Mouse (Mus musculus): ENCODE data around the gene Pus3. TPM values are rescaled to one million over a fixed set of nuclear protein-coding genes. Genes with fewer than 3 reads are reported as not detected.

Gene Pus3
- polyA plus RNA-seq, 1 experiment from 2014 or later, result 19.6 TPM

DNA sequence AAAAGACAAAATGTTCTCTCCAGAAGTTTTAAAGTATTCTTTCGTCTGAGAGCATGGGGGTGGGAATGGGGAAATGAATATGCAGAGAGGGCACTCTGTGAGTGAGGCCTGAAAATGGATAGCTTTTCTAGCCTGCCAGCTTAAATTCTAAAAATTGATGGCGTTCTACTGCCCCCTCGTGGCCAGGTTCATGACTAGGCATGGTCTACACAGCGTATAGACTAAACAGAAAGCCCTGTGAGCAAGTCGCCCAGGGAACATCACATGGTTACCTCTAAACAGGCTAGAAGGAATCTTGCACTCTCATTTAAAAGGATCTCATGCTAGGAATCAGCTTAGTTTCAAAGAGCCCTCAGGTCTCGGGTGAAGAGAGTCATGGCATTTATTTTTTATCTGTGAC is 16.9 kb upstream of the Pus3 start:
- no peak overlapping the region for H3K9ac ChIP-seq (ENCODE audit: low read depth, low read length)
- peak; percentile 90 for DNase-seq (ENCODE audit: low spot score)
- 9% methylated on average over 6 of the region's 6 CpGs for WGBS

DNA sequence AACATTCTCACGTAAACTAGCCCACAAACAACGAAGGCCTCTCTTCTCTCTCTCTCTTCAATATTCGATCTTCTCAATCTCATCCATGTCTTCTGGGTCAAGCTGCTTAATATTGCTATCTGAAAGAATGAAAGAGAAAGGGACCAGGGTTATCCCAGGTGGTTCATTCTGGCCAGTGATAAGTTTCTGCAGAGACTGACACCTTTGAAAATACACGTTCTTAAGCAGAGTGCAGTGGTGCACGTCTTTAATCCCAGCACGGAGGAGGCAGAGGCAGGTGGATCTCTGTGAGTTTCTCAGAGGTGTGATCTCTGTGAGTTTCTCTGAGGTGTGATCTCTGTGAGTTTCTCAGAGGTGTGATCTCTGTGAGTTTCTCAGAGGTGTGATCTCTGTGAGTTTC is 16.5 kb upstream of the Pus3 start:
- no peak overlapping the region for H3K4me2 ChIP-seq (replicated peaks; ENCODE audit: low read depth, low read length)
- no peaks in the 10 kb centered on the region for H3K4me1 ChIP-seq (replicated peaks; ENCODE audit: control insufficient read depth, insufficient read depth, low read length)
- H3K27ac ChIP-seq (ENCODE audit: low read depth, low read length), result no peak overlapping the region
- H3K27me3 ChIP-seq (ENCODE audit: control insufficient read depth, insufficient read depth, low read length), result no peaks in the 10 kb centered on the region
- H3K9me3 ChIP-seq (ENCODE audit: control insufficient read depth, low read length), result no peaks in the 10 kb centered on the region
- no peak overlapping the region for H3K4me3 ChIP-seq (ENCODE audit: low read depth, low read length)
- ATAC-seq (ENCODE audit: low FRiP score) (no peak), DNase-seq (ENCODE audit: low spot score) (no peak)
- no peak overlapping the region for H3K9ac ChIP-seq (ENCODE audit: low read depth, low read length)
- no peaks in the 10 kb centered on the region for H3K36me3 ChIP-seq (ENCODE audit: control insufficient read depth, insufficient read depth, low read length)
- WGBS, result 75% methylated on average over 6 of the region's 6 CpGs

More for the DNA sequence above, 16.9 kb upstream of the Pus3 start:
- H3K9me3 ChIP-seq (ENCODE audit: control insufficient read depth, low read length), result no peaks in the 10 kb centered on the region
- H3K36me3 ChIP-seq (ENCODE audit: control insufficient read depth, insufficient read depth, low read length), result no peaks in the 10 kb centered on the region
- no peak overlapping the region for H3K27ac ChIP-seq (ENCODE audit: low read depth, low read length)
- no peak overlapping the region for H3K4me3 ChIP-seq (ENCODE audit: low read depth, low read length)
- no peaks in the 10 kb centered on the region for H3K4me1 ChIP-seq (replicated peaks; ENCODE audit: control insufficient read depth, insufficient read depth, low read length)
- peak; percentile 77 for ATAC-seq (ENCODE audit: low FRiP score)
- no peaks in the 10 kb centered on the region for H3K27me3 ChIP-seq (ENCODE audit: control insufficient read depth, insufficient read depth, low read length)
- H3K4me2 ChIP-seq (replicated peaks; ENCODE audit: low read depth, low read length), result no peak overlapping the region

- H3K27ac ChIP-seq (ENCODE audit: low read depth, low read length), result no peak overlapping the region
- no peak for ATAC-seq (ENCODE audit: low FRiP score)
These were observed 15.1 kb upstream of the Pus3 start for GRCm38 (mm10) chr9:35543099-35543860.

DNA sequence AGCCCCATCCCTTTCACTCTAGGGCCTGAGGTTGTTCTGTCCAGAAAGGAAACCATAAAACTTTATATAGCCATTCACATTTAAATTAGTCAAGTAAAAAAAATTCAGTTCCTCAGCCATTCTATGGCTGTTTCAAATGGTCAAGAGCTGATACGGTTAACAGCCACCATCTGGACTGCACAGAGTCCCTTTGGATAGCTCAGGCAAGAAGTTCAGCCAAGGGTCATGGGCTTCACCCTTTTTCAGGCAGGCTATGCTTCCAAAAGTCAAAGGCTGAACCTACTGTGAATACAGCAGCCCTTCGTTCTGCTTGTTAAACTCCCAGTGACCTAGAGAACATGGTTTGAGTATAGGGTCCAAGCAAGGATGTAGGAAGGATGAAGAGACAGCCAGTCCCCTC is 13.7 kb upstream of the Pus3 start:
- Histone ChIP-seq H3K36me3 (ENCODE audit: control insufficient read depth, insufficient read depth, low read length) (no peaks in the 10 kb centered on the region), H3K4me1 (replicated peaks; ENCODE audit: control insufficient read depth, insufficient read depth, low read length) (no peaks in the 10 kb centered on the region), H3K4me3 (ENCODE audit: low read depth, low read length) (no peak overlapping the region), H3K27ac (ENCODE audit: low read depth, low read length) (no peak overlapping the region), H3K9me3 (ENCODE audit: control insufficient read depth, low read length) (no peaks in the 10 kb centered on the region), H3K4me2 (replicated peaks; ENCODE audit: low read depth, low read length) (no peak overlapping the region), H3K9ac (ENCODE audit: low read depth, low read length) (no peak overlapping the region), H3K27me3 (ENCODE audit: control insufficient read depth, insufficient read depth, low read length) (no peaks in the 10 kb centered on the region)
- 82% methylated on average over 2 of the region's 2 CpGs for WGBS
- DNase-seq (ENCODE audit: low spot score) (no peak), ATAC-seq (ENCODE audit: low FRiP score) (no peak)

More at GRCm38 (mm10) chr9:35543099-35543860, 15.1 kb upstream of the Pus3 start:
- H3K4me1 ChIP-seq (replicated peaks; ENCODE audit: control insufficient read depth, insufficient read depth, low read length), result no peaks in the 10 kb centered on the region
- WGBS, result 85% methylated on average over 14 of the region's 14 CpGs
- H3K27me3 ChIP-seq (ENCODE audit: control insufficient read depth, insufficient read depth, low read length), result no peaks in the 10 kb centered on the region
- no peak overlapping the region for H3K4me3 ChIP-seq (ENCODE audit: low read depth, low read length)
- H3K9ac ChIP-seq (ENCODE audit: low read depth, low read length), result no peak overlapping the region
- H3K4me2 ChIP-seq (replicated peaks; ENCODE audit: low read depth, low read length), result no peak overlapping the region
- no peak for DNase-seq (ENCODE audit: low spot score)
- H3K36me3 ChIP-seq (ENCODE audit: control insufficient read depth, insufficient read depth, low read length), result no peaks in the 10 kb centered on the region
- H3K9me3 ChIP-seq (ENCODE audit: control insufficient read depth, low read length), result no peaks in the 10 kb centered on the region

DNA sequence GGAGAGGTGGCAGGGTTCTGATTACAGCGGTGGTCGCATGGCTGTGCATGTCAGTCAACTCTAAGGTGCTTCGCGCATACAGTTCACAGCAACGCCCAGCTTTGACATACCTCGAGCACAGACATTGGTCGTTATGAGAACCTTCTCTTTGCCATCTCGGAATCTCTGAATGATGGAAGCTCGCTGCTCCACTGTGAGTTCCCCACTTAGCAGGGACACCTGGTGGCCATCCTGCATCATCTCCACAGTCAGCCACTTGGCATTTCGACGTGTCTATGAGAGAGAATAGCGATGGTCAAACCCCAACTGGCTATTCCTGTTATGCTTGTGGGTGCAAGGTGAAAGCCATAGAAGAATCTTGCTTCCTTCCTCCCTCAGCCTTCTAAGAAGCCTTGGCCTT is 12.7 kb upstream of the Pus3 start:
- Histone ChIP-seq H3K4me2 (replicated peaks; ENCODE audit: low read depth, low read length) (no peak overlapping the region), H3K4me3 (ENCODE audit: low read depth, low read length) (no peak overlapping the region), H3K4me1 (replicated peaks; ENCODE audit: control insufficient read depth, insufficient read depth, low read length) (no peaks in the 10 kb centered on the region), H3K27ac (ENCODE audit: low read depth, low read length) (no peak overlapping the region), H3K36me3 (ENCODE audit: control insufficient read depth, insufficient read depth, low read length) (no peaks in the 10 kb centered on the region), H3K9ac (ENCODE audit: low read depth, low read length) (no peak overlapping the region), H3K27me3 (ENCODE audit: control insufficient read depth, insufficient read depth, low read length) (no peaks in the 10 kb centered on the region), H3K9me3 (ENCODE audit: control insufficient read depth, low read length) (no peaks in the 10 kb centered on the region)
- ATAC-seq (ENCODE audit: low FRiP score) (no peak), DNase-seq (ENCODE audit: low spot score) (no peak)
- WGBS, result 71% methylated on average over 12 of the region's 12 CpGs

DNA sequence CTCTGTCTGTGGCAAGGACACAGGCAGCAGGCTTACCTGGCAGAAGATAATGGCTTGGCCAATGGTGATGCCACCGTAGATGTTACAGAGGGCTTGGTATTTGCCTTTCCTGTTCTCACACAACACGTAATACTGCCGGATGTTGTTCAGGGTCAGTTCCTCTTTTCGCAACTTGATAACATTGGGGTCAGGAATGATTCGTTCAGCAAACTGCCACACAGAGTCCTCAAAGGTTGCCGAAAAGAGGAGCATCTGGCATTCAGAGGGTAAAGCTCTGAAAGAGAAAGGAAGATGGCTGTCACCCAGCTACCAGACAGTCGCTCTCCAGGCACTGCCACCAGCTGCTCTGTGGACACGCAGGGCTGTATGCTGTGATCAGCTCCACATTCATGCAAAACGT is 11.7 kb upstream of the Pus3 start:
- H3K9me3 ChIP-seq (ENCODE audit: control insufficient read depth, low read length), result no peaks in the 10 kb centered on the region
- H3K27me3 ChIP-seq (ENCODE audit: control insufficient read depth, insufficient read depth, low read length), result no peaks in the 10 kb centered on the region
- ATAC-seq (ENCODE audit: low FRiP score), result no peak
- WGBS, result 83% methylated on average over 9 of the region's 9 CpGs
- no peak overlapping the region for H3K9ac ChIP-seq (ENCODE audit: low read depth, low read length)
- no peaks in the 10 kb centered on the region for H3K4me1 ChIP-seq (replicated peaks; ENCODE audit: control insufficient read depth, insufficient read depth, low read length)
- H3K4me2 ChIP-seq (replicated peaks; ENCODE audit: low read depth, low read length), result no peak overlapping the region
- H3K4me3 ChIP-seq (ENCODE audit: low read depth, low read length), result no peak overlapping the region
- H3K36me3 ChIP-seq (ENCODE audit: control insufficient read depth, insufficient read depth, low read length), result no peaks in the 10 kb centered on the region
- H3K27ac ChIP-seq (ENCODE audit: low read depth, low read length), result no peak overlapping the region
- DNase-seq (ENCODE audit: low spot score), result no peak

- ATAC-seq (ENCODE audit: low FRiP score) (no peak), DNase-seq (ENCODE audit: low spot score) (no peak)
- no peaks in the 10 kb centered on the region for H3K36me3 ChIP-seq (ENCODE audit: control insufficient read depth, insufficient read depth, low read length)
- no peaks in the 10 kb centered on the region for H3K9me3 ChIP-seq (ENCODE audit: control insufficient read depth, low read length)
- no peak overlapping the region for H3K4me3 ChIP-seq (ENCODE audit: low read depth, low read length)
- no peaks in the 10 kb centered on the region for H3K4me1 ChIP-seq (replicated peaks; ENCODE audit: control insufficient read depth, insufficient read depth, low read length)
- no peaks in the 10 kb centered on the region for H3K27me3 ChIP-seq (ENCODE audit: control insufficient read depth, insufficient read depth, low read length)
- no peak overlapping the region for H3K27ac ChIP-seq (ENCODE audit: low read depth, low read length)
- WGBS, result 82% methylated on average over 9 of the region's 9 CpGs
- H3K9ac ChIP-seq (ENCODE audit: low read depth, low read length), result no peak overlapping the region
- H3K4me2 ChIP-seq (replicated peaks; ENCODE audit: low read depth, low read length), result no peak overlapping the region
These were observed 9.9 kb upstream of the Pus3 start for GRCm38 (mm10) chr9:35548455-35548854.

DNA sequence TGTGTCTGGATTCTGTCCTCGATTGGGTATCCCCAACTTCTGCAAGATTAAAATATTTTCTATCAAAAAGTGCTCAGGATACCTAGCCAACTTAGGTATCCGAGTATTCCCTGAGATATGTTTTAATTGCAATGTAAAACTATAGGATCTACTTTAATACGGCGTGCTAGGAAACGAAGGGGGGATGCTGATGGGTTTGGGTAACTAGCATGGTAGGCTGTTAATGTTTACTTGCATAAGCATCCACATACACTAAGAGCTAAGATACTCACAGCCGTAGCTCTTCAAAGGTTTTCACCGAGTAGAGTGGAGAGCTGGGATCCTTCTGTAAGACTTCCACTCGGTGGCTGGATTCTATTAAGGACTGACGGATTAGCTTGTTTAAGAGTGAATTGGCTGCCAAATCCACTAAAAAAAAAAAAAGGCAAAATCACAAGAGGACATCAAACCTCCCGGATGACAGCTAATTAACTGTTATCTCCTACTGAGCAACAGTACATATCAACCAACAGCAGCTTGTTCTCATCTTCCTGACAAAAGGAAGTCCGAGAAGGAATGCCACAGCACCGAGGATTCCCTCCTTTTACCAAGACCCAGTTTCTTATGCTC is 1.8 kb upstream of the Pus3 start:
- H3K9ac ChIP-seq (ENCODE audit: low read depth, low read length), result no peak overlapping the region
- H3K27me3 ChIP-seq (ENCODE audit: control insufficient read depth, insufficient read depth, low read length), result peaks cover 2% of the 10 kb centered on the region; the same call in 1 of the 2 replicates
- ATAC-seq (ENCODE audit: low FRiP score) (no peak), DNase-seq (ENCODE audit: low spot score) (no peak)
- no peak overlapping the region for H3K4me3 ChIP-seq (ENCODE audit: low read depth, low read length)
- H3K4me2 ChIP-seq (replicated peaks; ENCODE audit: low read depth, low read length), result no peak overlapping the region
- H3K27ac ChIP-seq (ENCODE audit: low read depth, low read length), result no peak overlapping the region
- peaks cover 6% of the 10 kb centered on the region; the same call in 1 of the 2 replicates for H3K4me1 ChIP-seq (replicated peaks; ENCODE audit: control insufficient read depth, insufficient read depth, low read length)
- 87% methylated on average over 12 of the region's 12 CpGs for WGBS
- H3K36me3 ChIP-seq (ENCODE audit: control insufficient read depth, insufficient read depth, low read length), result no peaks in the 10 kb centered on the region
- H3K9me3 ChIP-seq (ENCODE audit: control insufficient read depth, low read length), result no peaks in the 10 kb centered on the region

Data from hindbrain, embryonic 11.5 days (tissue).